Mouse (Mus musculus) gastrocnemius, adult 2 months (tissue): ENCODE results near the gene Eci3. TPM values are rescaled to one million over a fixed set of nuclear protein-coding genes. Genes with fewer than 3 reads are reported as not detected.
"Not testable (repeated sequence)": the region's sequence is repeated elsewhere in the genome, so short reads cannot be mapped to it uniquely, and the experiment has no call there.

Experiments
- DNase-seq: peaks from one replicate; pipeline ENCODE4 v3.0.0; 2022
- H3K27ac ChIP-seq: fragments of 200-600 bp; 2 replicates; pipeline ENCODE4 v1.8.1; 2022; ENCODE audit warnings: mild to moderate bottlenecking
- H3K4me3 ChIP-seq: fragments of 200-600 bp; 2 replicates; pipeline ENCODE4 v1.8.1; 2022; ENCODE audit warnings: mild to moderate bottlenecking, moderate library complexity
- CTCF ChIP-seq: fragments of 200-600 bp; IDR thresholded peaks from 2 replicates; pipeline ENCODE4 v1.8.1; 2022; ENCODE audit warnings: antibody characterized with exemption, mild to moderate bottlenecking, moderate library complexity
- intact Hi-C: fragments of 180-260 bp; cut with DNase I; formaldehyde crosslinking; loops from one replicate; pipeline ENCODE4 v1.15.1; 2025
- long read RNA-seq, 2 experiments: library from polyadenylated mRNA; stranded (forward); transcript quantifications; one replicate each; pipeline ENCODE4 v2.0.0; 2021
- total RNA-seq, 2 experiments: library from RNA; stranded (reverse); gene quantifications; 2 replicates each; pipeline ENCODE4 v1.2.3; 2021

Eci3 gene
- total RNA-seq = under 1 TPM; 0.64 to 0.73 TPM
- long read RNA-seq, experiment 1 = 0 reads
- long read RNA-seq, experiment 2 = 0 reads

GRCm38 (mm10) chr13:34963511-34964397 is at the start of gene Eci3:
Gene Eci3, minus strand, starts transcription at chr13:34963810.
- TF ChIP-seq CTCF = no peak
- peak; percentile 51 for DNase-seq
- 0 out of 2 replicates have a peak within 1 kb of the TSS, but pooled peaks have one; percentile 6 for H3K27ac ChIP-seq
- intact Hi-C loops = no loop called here
- peak within 1 kb of the TSS; percentile 70 for H3K4me3 ChIP-seq

- TF ChIP-seq CTCF = no peak
- Histone ChIP-seq H3K4me3 (no peak overlapping the region), H3K27ac (no peak overlapping the region)
- DNase-seq = no peak
- intact Hi-C loops = loop anchor here (10.0 kb wide), 2 partner anchors 121 to 749 kb away; partner anchors contain the start of gene Prpf4b
Measured at GRCm38 (mm10) chr13:34995925-34996324, 32.3 kb upstream of the Eci3 start.

- intact Hi-C loops = loop anchor here (10.0 kb wide), 2 partner anchors 119 to 751 kb away; partner anchors contain the start of gene Prpf4b
- Histone ChIP-seq H3K4me3 (peak overlapping the region; percentile 89), H3K27ac (peak overlapping the region; percentile 98)
- no peak for TF ChIP-seq CTCF
- peak; percentile 97 for DNase-seq
Measured at GRCm38 (mm10) chr13:34993983-34994811, 30.6 kb upstream of the Eci3 start.

GRCm38 (mm10) chr13:34993595-34993982 is 30.0 kb upstream of the Eci3 start:
- no peak for DNase-seq
- peak overlapping the region; percentile 89 for H3K4me3 ChIP-seq
- intact Hi-C loops = loop anchor here (10.0 kb wide), 2 partner anchors 119 to 751 kb away; partner anchors contain the start of gene Prpf4b
- H3K27ac ChIP-seq = peak overlapping the region; percentile 98
- no peak for TF ChIP-seq CTCF

DNA sequence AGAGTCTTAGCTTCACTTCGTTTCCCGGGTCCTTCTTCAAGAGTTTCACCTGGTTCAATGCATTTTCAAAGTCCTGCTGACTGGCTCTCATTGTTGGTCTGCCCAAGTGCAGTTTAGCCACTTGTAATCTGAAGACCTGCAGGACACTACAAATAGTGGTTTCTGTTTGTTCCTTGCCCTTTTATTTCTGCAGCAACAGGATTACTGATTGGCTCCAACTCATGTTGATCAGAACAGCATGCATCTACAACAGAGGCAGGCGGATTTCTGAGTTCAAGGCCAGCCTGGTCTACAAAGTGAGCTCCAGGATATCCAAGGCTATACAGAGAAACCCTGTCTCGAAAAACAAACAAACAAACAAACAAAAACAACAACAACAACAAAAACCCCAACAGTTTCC is 29.5 kb upstream of the Eci3 start:
- no peak for DNase-seq
- Histone ChIP-seq H3K4me3 (peak overlapping the region; percentile 89), H3K27ac (peak overlapping the region; percentile 98)
- intact Hi-C loops = loop anchor here (10.0 kb wide), 2 partner anchors 118 to 752 kb away; partner anchors contain the start of gene Prpf4b
- no peak for TF ChIP-seq CTCF

GRCm38 (mm10) chr13:34991581-34992273 is 28.1 kb upstream of the Eci3 start:
- no peak for TF ChIP-seq CTCF
- no peak overlapping the region for H3K4me3 ChIP-seq
- intact Hi-C loops = loop anchor here (10.0 kb wide), 2 partner anchors 117 to 753 kb away; partner anchors contain the start of gene Prpf4b
- DNase-seq = no peak
- H3K27ac ChIP-seq = no peak overlapping the region

DNA sequence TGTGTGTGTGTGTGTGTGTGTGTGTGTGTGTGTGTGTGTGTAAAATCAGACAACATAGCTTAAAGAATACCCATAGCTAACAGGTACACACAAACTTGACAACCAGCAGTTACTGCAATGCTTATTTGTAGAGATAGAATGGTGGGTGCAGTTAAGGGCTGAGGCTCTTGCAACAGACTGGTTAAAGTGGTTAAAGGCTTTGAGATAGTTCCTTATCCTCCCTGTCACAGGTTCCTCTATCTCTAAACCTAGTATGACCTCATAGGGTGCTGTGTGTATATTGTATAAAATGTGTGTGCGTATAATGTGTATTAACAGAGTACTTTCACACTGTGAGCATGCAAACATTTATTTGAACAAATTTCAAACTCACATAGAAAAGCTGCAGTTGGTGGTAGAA is 19.9 kb upstream of the Eci3 start:
- H3K4me3 ChIP-seq, DNase-seq, intact Hi-C loops: not testable (repeated sequence)

GRCm38 (mm10) chr13:34978635-34979034 is 15.0 kb upstream of the Eci3 start:
- DNase-seq, intact Hi-C loops, H3K4me3 ChIP-seq, H3K27ac ChIP-seq: not testable (repeated sequence)

More for the DNA sequence above, 19.9 kb upstream of the Eci3 start:
- not testable (repeated sequence) for H3K27ac ChIP-seq

- no peak overlapping the region for H3K4me3 ChIP-seq
- DNase-seq = no peak
- no peak for TF ChIP-seq CTCF
- no peak overlapping the region for H3K27ac ChIP-seq
- intact Hi-C loops = no loop called here
Measured at GRCm38 (mm10) chr13:34977410-34977809, 13.8 kb upstream of the Eci3 start.

- TF ChIP-seq CTCF = no peak
- H3K4me3 ChIP-seq = no peak overlapping the region
- no peak overlapping the region for H3K27ac ChIP-seq
- no peak for DNase-seq
- intact Hi-C loops = no loop called here
Measured at GRCm38 (mm10) chr13:34976116-34976515, 12.5 kb upstream of the Eci3 start.

GRCm38 (mm10) chr13:34973770-34974169 is 10.2 kb upstream of the Eci3 start:
- peak; percentile 11; the same call in 1 of the 2 replicates for TF ChIP-seq CTCF
- no peak for DNase-seq
- no peak overlapping the region for H3K4me3 ChIP-seq
- intact Hi-C loops = no loop called here
- no peak overlapping the region for H3K27ac ChIP-seq

- H3K4me3 ChIP-seq = no peak overlapping the region
- no peak overlapping the region for H3K27ac ChIP-seq
- TF ChIP-seq CTCF = peak; percentile 78
- DNase-seq = no peak
- intact Hi-C loops = no loop called here
Measured at GRCm38 (mm10) chr13:34973149-34973548, 9.5 kb upstream of the Eci3 start.

DNA sequence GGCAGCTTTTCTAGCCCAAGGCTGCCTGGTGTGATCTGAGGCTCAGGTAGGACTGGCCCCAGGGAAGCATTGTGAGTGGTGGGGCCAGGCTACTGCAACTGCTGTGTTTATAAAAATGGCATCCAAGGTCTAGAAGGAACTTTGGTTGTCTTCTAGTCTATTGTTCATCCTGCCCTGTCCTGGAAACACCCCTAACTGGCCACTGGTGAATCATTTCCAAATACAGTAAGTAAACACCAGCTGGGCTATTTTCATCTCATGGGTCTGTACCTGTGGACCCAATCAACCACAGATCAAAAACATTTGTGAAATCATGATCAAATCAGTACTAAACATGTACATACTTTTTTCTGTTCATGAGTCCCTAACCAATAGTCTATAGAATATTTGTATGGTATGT is 8.8 kb upstream of the Eci3 start:
- DNase-seq, H3K4me3 ChIP-seq, intact Hi-C loops, H3K27ac ChIP-seq: not testable (repeated sequence)

DNA sequence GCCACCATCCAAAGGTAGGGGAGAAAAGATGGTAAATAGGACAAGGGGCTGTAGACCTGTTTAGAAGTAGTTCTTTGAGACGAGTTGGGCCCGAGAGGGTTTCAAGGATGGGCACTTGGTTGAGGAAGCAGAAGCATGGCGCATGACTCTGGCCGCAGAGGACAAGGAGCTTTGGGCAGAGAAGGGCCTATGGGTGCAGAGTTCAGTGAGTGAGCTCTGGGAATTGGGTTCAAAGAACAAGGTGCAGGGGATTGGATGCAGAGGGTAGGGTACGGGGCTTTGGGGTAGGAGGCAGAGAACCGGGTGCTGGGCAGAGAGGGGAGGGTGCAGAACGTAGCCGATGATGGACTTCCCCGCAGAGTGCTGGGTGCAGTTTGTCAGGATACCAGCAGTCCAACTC is 2.0 kb upstream of the Eci3 start:
- intact Hi-C loops, DNase-seq, H3K4me3 ChIP-seq, H3K27ac ChIP-seq: not testable (repeated sequence)
